Mouse (Mus musculus): ENCODE data around the gene Hrct1. TPM values are rescaled to one million over a fixed set of nuclear protein-coding genes. Genes with fewer than 3 reads are reported as not detected.

Hrct1 gene
- total and polyA plus RNA-seq, 3 experiments = 0.16 TPM; not detected in 2

DNA sequence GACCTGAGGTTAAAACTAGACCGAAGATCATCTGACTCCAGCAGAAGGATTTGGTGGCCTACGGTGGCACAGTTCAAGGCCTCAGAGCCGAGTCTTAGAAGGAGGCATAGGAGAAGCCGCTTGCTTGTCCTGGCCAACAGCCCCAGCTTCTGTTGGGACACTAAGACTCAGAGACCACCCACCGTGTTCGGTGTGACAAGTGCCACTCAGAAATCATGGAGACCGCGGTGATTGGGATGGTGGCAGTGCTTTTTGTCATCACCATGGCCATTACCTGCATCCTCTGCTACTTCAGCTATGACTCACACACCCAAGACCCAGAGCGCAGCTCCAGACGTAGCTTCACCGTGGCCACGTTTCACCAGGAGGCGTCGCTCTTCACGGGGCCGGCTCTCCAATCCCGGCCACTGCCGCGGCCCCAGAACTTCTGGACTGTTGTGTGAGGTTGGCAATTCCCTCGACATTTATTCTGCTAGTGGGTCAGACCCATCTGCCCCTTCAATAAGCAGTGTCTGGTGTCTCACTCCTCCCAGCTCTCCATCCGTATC lies 3.8 kb downstream of the Hrct1 start:
- Histone ChIP-seq H3K27me3 (ENCODE audit: insufficient read depth, low read length) (peaks cover 50% of the 10 kb centered on the region), H3K4me1 (ENCODE audit: insufficient read depth, low read depth, low read length) (no peaks in the 10 kb centered on the region), H3K36me3 (replicated peaks) (no peaks in the 10 kb centered on the region), H3K4me3 (ENCODE audit: low read depth, low read length) (no peak overlapping the region), H3K9me3 (replicated peaks) (no peaks in the 10 kb centered on the region)
- DNase-seq (ENCODE audit: low spot score) = no peak
- no peak for ATAC-seq (ENCODE audit: extremely low read depth, insufficient number of reproducible peaks, low FRiP score, poor library complexity, severe bottlenecking)
- TF ChIP-seq POLR2AphosphoS5 (IDR thresholded peaks at IDR 0.05; ENCODE audit: insufficient replicate concordance, low read depth, low read length) (no peak), GATA1 (IDR thresholded peaks at IDR 0.05; ENCODE audit: borderline replicate concordance, low read length) (no peak), GATA2 (IDR thresholded peaks at IDR 0.05; ENCODE audit: borderline replicate concordance, low read depth, low read length) (no peak), CTCF (IDR thresholded peaks at IDR 0.05; ENCODE audit: low read depth, low read length) (no peak)

DNA sequence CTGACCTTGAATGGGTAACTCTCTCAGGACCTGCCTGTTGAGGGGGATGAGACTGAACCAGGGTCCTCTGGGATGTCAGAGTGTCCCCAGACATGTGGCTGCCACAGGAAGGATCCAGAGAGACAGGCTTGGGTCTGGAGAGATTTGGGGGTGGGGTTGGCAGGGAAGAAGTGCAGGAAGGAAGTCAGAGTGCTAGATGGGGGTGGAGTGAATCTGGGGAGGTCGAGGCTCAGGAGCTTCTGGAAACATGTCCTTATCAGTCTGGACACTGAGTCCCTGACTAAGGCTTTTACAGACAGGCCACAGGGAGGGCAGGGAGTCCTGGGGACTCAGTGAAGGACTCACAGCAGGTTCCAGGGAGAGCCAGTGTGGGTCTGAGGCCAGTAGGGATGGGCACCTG lies 5.2 kb downstream of the Hrct1 start:
- Histone ChIP-seq H3K4me1 (ENCODE audit: insufficient read depth, low read depth, low read length) (no peaks in the 10 kb centered on the region), H3K4me3 (ENCODE audit: low read depth, low read length) (no peak overlapping the region), H3K9me3 (replicated peaks) (no peaks in the 10 kb centered on the region), H3K27me3 (ENCODE audit: insufficient read depth, low read length) (peaks cover 44% of the 10 kb centered on the region), H3K36me3 (replicated peaks) (no peaks in the 10 kb centered on the region)
- TF ChIP-seq TAL1 (conservative IDR thresholded peaks at IDR 0.05; ENCODE audit: low read depth, low read length) (no peak), GATA1 (IDR thresholded peaks at IDR 0.05; ENCODE audit: borderline replicate concordance, low read length) (no peak), POLR2AphosphoS5 (IDR thresholded peaks at IDR 0.05; ENCODE audit: insufficient replicate concordance, low read depth, low read length) (no peak), GATA2 (IDR thresholded peaks at IDR 0.05; ENCODE audit: borderline replicate concordance, low read depth, low read length) (no peak)
- DNase-seq (ENCODE audit: low spot score) (no peak), ATAC-seq (ENCODE audit: extremely low read depth, insufficient number of reproducible peaks, low FRiP score, poor library complexity, severe bottlenecking) (no peak)

DNA sequence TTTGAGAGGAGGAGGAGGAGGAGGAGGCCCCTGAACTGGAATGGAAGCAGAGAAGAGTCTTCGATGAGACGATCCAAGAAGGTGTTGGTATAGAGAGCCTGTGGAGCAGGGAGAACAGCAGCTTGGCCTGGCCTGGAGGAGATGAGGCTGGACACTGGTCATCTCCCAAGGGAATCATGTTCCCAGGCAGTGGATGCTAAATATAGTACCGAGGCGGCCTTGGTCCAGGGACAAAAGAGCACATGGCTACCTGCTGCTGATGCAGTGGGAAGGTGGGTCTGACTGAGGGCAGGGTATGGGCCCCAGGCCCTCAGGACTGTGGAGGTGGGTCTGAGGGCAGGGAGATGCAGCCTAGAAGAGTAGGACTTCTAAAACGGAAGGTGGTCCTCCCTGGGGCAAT lies 6.2 kb downstream of the Hrct1 start:
- DNase-seq (ENCODE audit: low spot score) (no peak), ATAC-seq (ENCODE audit: extremely low read depth, insufficient number of reproducible peaks, low FRiP score, poor library complexity, severe bottlenecking) (no peak)
- Histone ChIP-seq H3K36me3 (replicated peaks) (no peaks in the 10 kb centered on the region), H3K9me3 (replicated peaks) (no peaks in the 10 kb centered on the region), H3K4me1 (ENCODE audit: insufficient read depth, low read depth, low read length) (no peaks in the 10 kb centered on the region), H3K27me3 (ENCODE audit: insufficient read depth, low read length) (peaks cover 37% of the 10 kb centered on the region), H3K4me3 (ENCODE audit: low read depth, low read length) (no peak overlapping the region)
- TF ChIP-seq CTCF (IDR thresholded peaks at IDR 0.05; ENCODE audit: low read depth, low read length) (no peak), TAL1 (conservative IDR thresholded peaks at IDR 0.05; ENCODE audit: low read depth, low read length) (no peak), GATA1 (IDR thresholded peaks at IDR 0.05; ENCODE audit: borderline replicate concordance, low read length) (no peak), POLR2AphosphoS5 (IDR thresholded peaks at IDR 0.05; ENCODE audit: insufficient replicate concordance, low read depth, low read length) (no peak), GATA2 (IDR thresholded peaks at IDR 0.05; ENCODE audit: borderline replicate concordance, low read depth, low read length) (no peak)

DNA sequence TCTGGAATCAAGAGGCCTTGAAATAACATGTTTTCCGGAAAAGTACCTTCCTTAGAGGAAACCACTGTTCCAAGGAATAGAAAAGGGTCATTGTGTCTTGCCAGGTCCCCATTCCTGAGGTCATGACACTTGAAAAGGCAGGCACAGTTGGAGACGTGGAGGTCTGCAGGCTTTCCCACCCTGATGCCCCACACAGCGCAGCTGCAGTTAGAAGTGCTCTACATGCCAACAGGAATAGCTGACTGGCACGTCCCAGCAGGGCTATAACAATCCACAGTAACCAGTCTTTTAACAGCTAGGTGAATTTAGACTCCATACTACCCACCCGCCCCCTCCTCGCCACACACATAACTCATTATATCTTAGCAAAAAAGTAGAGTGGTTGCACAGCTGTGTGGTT lies 10.2 kb downstream of the Hrct1 start:
- Histone ChIP-seq H3K9me3 (replicated peaks) (no peaks in the 10 kb centered on the region), H3K27me3 (ENCODE audit: insufficient read depth, low read length) (peaks cover 22% of the 10 kb centered on the region), H3K4me3 (ENCODE audit: low read depth, low read length) (no peak overlapping the region), H3K4me1 (ENCODE audit: insufficient read depth, low read depth, low read length) (no peaks in the 10 kb centered on the region), H3K36me3 (replicated peaks) (no peaks in the 10 kb centered on the region)
- DNase-seq (ENCODE audit: low spot score) = no peak
- TF ChIP-seq GATA1 (IDR thresholded peaks at IDR 0.05; ENCODE audit: borderline replicate concordance, low read length) = no peak
- TF ChIP-seq POLR2AphosphoS5 (IDR thresholded peaks at IDR 0.05; ENCODE audit: insufficient replicate concordance, low read depth, low read length) = no peak
- no peak for TF ChIP-seq CTCF (IDR thresholded peaks at IDR 0.05; ENCODE audit: low read depth, low read length)
- no peak for TF ChIP-seq TAL1 (conservative IDR thresholded peaks at IDR 0.05; ENCODE audit: low read depth, low read length)
- TF ChIP-seq GATA2 (IDR thresholded peaks at IDR 0.05; ENCODE audit: borderline replicate concordance, low read depth, low read length) = no peak
- no peak for ATAC-seq (ENCODE audit: extremely low read depth, insufficient number of reproducible peaks, low FRiP score, poor library complexity, severe bottlenecking)

DNA sequence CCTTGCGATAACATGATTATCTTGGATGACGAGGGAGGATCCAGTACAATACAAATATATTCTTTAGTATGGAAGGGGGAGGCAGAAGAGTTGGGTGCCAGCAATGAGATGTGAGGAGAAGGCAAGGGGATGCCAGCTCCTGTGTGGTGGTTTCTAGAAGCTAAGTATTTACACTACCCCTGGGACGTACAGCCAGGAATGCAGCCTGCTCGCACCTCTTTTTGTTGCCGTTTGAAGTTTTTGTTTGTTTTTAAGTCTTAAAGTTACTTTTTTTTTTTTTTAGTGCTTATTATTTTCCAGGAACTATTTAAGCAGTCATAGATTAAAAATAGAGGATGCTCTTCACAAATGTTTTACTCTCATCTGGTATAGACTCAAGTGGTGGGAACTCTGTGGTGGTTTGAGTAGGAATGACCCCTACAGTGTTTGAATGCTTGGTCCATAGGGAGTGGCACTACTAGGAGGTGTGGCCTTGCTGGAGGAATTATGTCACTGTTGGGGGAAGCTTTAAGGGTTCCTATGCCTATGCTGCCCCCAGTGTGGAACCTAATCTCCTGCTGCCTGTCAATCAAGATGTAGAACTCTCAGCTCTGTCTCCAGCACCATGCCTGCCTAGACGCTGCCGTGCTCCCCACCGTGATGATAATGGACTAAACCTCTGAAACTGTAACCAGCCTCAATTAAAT lies 12.1 kb downstream of the Hrct1 start:
- Histone ChIP-seq H3K9me3 (replicated peaks) (no peaks in the 10 kb centered on the region), H3K27me3 (ENCODE audit: insufficient read depth, low read length) (peaks cover 14% of the 10 kb centered on the region; the same call in 1 of the 2 replicates), H3K4me1 (ENCODE audit: insufficient read depth, low read depth, low read length) (no peaks in the 10 kb centered on the region), H3K4me3 (ENCODE audit: low read depth, low read length) (no peak overlapping the region), H3K36me3 (replicated peaks) (no peaks in the 10 kb centered on the region)
- DNase-seq (ENCODE audit: low spot score) (no peak), ATAC-seq (ENCODE audit: extremely low read depth, insufficient number of reproducible peaks, low FRiP score, poor library complexity, severe bottlenecking) (no peak)
- TF ChIP-seq CTCF (IDR thresholded peaks at IDR 0.05; ENCODE audit: low read depth, low read length) (no peak), GATA1 (IDR thresholded peaks at IDR 0.05; ENCODE audit: borderline replicate concordance, low read length) (no peak), TAL1 (conservative IDR thresholded peaks at IDR 0.05; ENCODE audit: low read depth, low read length) (no peak), POLR2AphosphoS5 (IDR thresholded peaks at IDR 0.05; ENCODE audit: insufficient replicate concordance, low read depth, low read length) (no peak), GATA2 (IDR thresholded peaks at IDR 0.05; ENCODE audit: borderline replicate concordance, low read depth, low read length) (no peak)

DNA sequence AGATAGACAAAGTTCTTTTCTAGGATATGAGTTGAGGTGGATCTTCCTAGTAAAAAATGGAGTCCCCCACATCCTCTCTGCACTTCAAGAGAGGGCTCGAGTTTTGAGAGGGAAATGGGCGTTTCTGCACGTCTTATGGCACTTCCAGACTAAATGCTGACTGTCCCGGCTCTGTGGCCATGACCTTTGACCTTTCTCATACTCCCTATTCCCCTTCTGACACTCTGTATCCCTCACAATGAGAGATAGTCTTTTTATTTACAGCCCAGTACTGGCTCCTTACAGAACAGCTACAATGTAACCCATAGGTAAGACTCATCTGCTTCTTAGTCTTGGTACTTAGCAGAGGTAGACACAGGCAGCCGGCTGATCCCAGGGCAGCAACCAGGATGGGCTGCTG lies 14.5 kb downstream of the Hrct1 start:
- Histone ChIP-seq H3K4me1 (ENCODE audit: insufficient read depth, low read depth, low read length) (no peaks in the 10 kb centered on the region), H3K27me3 (ENCODE audit: insufficient read depth, low read length) (peaks cover 7% of the 10 kb centered on the region; the same call in 1 of the 2 replicates), H3K36me3 (replicated peaks) (no peaks in the 10 kb centered on the region), H3K9me3 (replicated peaks) (no peaks in the 10 kb centered on the region), H3K4me3 (ENCODE audit: low read depth, low read length) (no peak overlapping the region)
- ATAC-seq (ENCODE audit: extremely low read depth, insufficient number of reproducible peaks, low FRiP score, poor library complexity, severe bottlenecking) = no peak
- no peak for DNase-seq (ENCODE audit: low spot score)
- TF ChIP-seq POLR2AphosphoS5 (IDR thresholded peaks at IDR 0.05; ENCODE audit: insufficient replicate concordance, low read depth, low read length) (no peak), GATA2 (IDR thresholded peaks at IDR 0.05; ENCODE audit: borderline replicate concordance, low read depth, low read length) (no peak), TAL1 (conservative IDR thresholded peaks at IDR 0.05; ENCODE audit: low read depth, low read length) (no peak), GATA1 (IDR thresholded peaks at IDR 0.05; ENCODE audit: borderline replicate concordance, low read length) (no peak), CTCF (IDR thresholded peaks at IDR 0.05; ENCODE audit: low read depth, low read length) (no peak)
